Mouse (Mus musculus) C2C12 (cell line): Measurements from ENCODE around the gene Mms19. TPM values are rescaled to one million over a fixed set of nuclear protein-coding genes. Genes with fewer than 3 reads are reported as not detected.

Experiments
- H3K27me3 ChIP-seq: one replicate; pipeline ENCODE4 v1.6.1; 2011; ENCODE audit not compliant: control insufficient read depth, insufficient read depth, insufficient read length
- H3K36me3 ChIP-seq: one replicate; pipeline ENCODE4 v1.6.1; 2011; ENCODE audit not compliant: control insufficient read depth, insufficient read depth
- H3K4me3 ChIP-seq: one replicate; pipeline ENCODE4 v1.5.1; 2011; ENCODE audit warnings: mild to moderate bottlenecking, control low read depth; ENCODE audit not compliant: poor library complexity, insufficient read depth, severe bottlenecking
- H3K79me2 ChIP-seq: one replicate; pipeline ENCODE4 v1.6.1; 2011; ENCODE audit not compliant: control insufficient read depth, insufficient read depth
- H3K79me3 ChIP-seq: one replicate; pipeline ENCODE4 v1.6.1; 2011; ENCODE audit warnings: low read depth, control low read depth
- H3ac ChIP-seq: one replicate; pipeline ENCODE3; 2011; ENCODE audit warnings: low read depth; ENCODE audit not compliant: control insufficient read depth, insufficient read length
- CEBPB ChIP-seq: IDR thresholded peaks from one replicate; pipeline ENCODE4 v1.6.1; 2011; ENCODE audit warnings: low read depth, mild to moderate bottlenecking, control low read depth, moderate library complexity
- CTCF ChIP-seq: IDR thresholded peaks from one replicate; pipeline ENCODE4 v1.5.1; 2011; ENCODE audit not compliant: control insufficient read depth, insufficient read depth, insufficient read length
- FOSL1 ChIP-seq: IDR thresholded peaks from one replicate; pipeline ENCODE4 v1.8.0; 2011; ENCODE audit warnings: mild to moderate bottlenecking, low read length; ENCODE audit not compliant: poor library complexity, insufficient read depth, severe bottlenecking
- MAX ChIP-seq: IDR thresholded peaks from one replicate; pipeline ENCODE4 v1.6.1; 2011; ENCODE audit warnings: mild to moderate bottlenecking, control low read depth
- MYOD1 ChIP-seq: IDR thresholded peaks from one replicate; pipeline ENCODE4 v1.6.1; 2011; ENCODE audit warnings: low read depth; ENCODE audit not compliant: control insufficient read depth, insufficient read length
- MYOG ChIP-seq: IDR thresholded peaks from one replicate; pipeline ENCODE4 v1.6.1; 2011; ENCODE audit not compliant: control insufficient read depth, insufficient read length; ENCODE audit errors: extremely low read depth
- USF1 ChIP-seq: IDR thresholded peaks from one replicate; pipeline ENCODE4 v1.6.1; 2011; ENCODE audit warnings: low read depth, mild to moderate bottlenecking, control low read depth, moderate library complexity
- polyA plus RNA-seq: library from polyadenylated mRNA; unstranded; fragments of >200 nt; fragmentation: generic; extraction: Trizol; gene quantifications from one replicate; pipeline ENCODE4 v1.2.1, GENCODE M21; 2012; ENCODE audit warnings: missing spikeins

Gene Mms19
- polyA plus RNA-seq, 1 experiment, result 21.9 TPM

DNA sequence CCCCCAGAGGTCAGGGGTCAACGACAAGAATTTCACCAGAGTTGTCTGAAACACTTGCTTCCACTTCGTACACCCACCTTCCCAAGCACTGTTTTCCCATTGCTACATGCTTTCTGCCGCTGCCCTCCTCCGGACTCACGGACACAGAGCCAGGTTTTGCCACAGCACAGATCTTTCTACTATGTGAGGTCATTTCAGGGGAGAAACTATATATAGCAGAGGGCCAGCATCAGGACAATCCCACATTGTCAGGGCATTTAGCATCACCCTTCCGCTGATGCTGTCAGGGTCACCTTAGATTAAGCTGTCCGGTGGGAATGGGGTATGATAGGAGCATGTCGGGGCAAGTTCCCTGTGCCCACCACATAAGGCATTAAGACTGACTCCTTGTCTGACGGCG lies 16.1 kb upstream of the Mms19 start:
- Histone ChIP-seq H3K79me3 (peaks cover 55% of the 10 kb centered on the region), H3K36me3 (peaks cover 4% of the 10 kb centered on the region), H3K4me3 (no peak overlapping the region), H3K27me3 (no peaks in the 10 kb centered on the region), H3K79me2 (peaks cover 88% of the 10 kb centered on the region), H3ac (no peak overlapping the region)
- TF ChIP-seq USF1, result no peak
- TF ChIP-seq MYOG, result no peak
- TF ChIP-seq MAX, result no peak
- no peak for TF ChIP-seq CEBPB
- no peak for TF ChIP-seq CTCF
- TF ChIP-seq FOSL1, result no peak
- TF ChIP-seq MYOD1, result no peak

DNA sequence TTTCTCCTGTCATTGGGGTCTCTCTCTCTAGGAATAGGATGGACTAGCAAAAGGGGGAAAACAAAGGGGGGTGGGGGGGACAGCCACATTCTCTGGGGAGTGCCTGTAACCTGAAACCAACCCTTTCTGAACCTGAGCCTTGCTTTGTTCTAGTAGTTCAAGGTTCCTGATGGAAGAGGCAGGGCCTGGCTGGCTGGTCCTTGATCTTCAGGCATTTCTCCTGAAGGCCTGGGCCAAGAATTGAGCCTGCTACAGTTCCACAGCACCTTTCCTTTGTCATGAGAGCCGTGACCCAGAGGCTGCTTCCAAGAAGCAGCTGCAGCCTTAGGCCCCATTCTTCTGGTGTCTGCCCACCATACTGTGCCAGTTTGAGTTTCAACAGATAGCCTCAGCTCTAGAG lies 14.5 kb upstream of the Mms19 start:
- Histone ChIP-seq H3ac (no peak overlapping the region), H3K79me3 (peaks cover 58% of the 10 kb centered on the region), H3K79me2 (peaks cover 88% of the 10 kb centered on the region), H3K4me3 (no peak overlapping the region), H3K36me3 (peaks cover 7% of the 10 kb centered on the region), H3K27me3 (no peaks in the 10 kb centered on the region)
- no peak for TF ChIP-seq MAX

DNA sequence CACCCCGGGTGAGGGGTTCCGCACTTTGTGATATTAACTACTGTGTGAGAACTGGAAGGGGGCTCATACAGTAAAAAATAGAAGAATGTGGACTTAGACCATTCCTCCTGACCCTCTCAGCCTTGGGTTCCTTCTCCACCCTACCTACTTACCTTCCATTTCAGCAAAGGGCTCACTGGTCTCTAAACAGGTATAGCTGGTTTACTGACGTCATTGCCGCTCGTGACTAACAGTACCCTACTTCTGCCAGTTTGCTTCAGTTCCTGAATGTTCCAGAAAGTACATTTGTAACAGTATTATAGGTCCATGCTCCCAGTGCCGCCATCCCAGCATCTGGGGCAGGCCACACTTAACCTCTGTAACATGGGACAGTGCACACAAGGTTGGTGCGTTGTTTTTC lies 13.1 kb upstream of the Mms19 start:
- Histone ChIP-seq H3K79me2 (peaks cover 90% of the 10 kb centered on the region), H3K79me3 (peaks cover 61% of the 10 kb centered on the region), H3ac (no peak overlapping the region), H3K4me3 (no peak overlapping the region), H3K27me3 (no peaks in the 10 kb centered on the region), H3K36me3 (peaks cover 7% of the 10 kb centered on the region)
- TF ChIP-seq USF1, result no peak
- TF ChIP-seq FOSL1, result no peak
- TF ChIP-seq MYOD1, result no peak
- no peak for TF ChIP-seq CEBPB
- TF ChIP-seq MAX, result no peak
- TF ChIP-seq CTCF, result no peak
- no peak for TF ChIP-seq MYOG

DNA sequence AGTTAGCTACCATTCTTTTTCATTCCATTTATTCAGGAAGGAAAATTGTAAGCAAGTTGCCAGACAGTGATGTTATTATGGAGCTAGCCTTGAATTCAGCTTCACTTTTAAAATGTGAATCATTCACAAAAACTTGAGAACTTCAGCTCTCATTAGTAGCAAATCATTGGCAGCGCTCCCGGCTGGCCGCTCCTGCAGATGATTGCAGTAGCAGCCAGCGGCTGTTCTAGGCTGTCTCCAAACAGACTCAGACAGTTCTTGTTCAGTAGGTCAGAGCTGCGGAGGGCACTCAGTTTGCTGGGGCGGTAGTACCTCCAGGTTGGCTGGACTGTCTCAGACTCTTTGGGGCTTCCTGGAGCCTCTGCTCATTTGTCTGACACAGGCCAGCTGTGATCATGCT lies 12.5 kb upstream of the Mms19 start:
- no peak overlapping the region for H3K4me3 ChIP-seq
- H3K79me3 ChIP-seq, result peaks cover 65% of the 10 kb centered on the region
- peaks cover 7% of the 10 kb centered on the region for H3K36me3 ChIP-seq
- H3ac ChIP-seq, result no peak overlapping the region
- no peaks in the 10 kb centered on the region for H3K27me3 ChIP-seq
- H3K79me2 ChIP-seq, result peaks cover 95% of the 10 kb centered on the region
- TF ChIP-seq CTCF (no peak), FOSL1 (no peak), MAX (no peak), MYOD1 (no peak), CEBPB (no peak), MYOG (no peak), USF1 (no peak)

DNA sequence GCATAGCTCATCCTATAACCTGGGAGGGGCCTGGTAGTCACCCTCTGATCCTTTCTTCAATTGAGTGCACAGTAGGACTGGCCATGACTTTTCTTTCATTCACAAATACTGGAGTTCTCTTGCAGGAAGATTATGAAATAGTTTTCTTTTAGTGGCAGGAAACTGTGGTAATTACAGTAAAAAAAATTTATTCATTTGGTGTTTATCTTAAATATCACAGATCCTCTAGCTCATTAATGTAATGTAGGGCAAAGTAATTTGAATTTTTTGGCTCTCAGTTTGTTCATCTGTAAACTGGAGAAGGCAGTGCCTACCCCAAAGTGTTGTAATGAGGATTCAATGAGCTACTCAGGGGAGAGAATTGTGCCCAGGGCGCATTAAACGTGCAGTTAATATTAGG lies 12.0 kb upstream of the Mms19 start:
- no peak for TF ChIP-seq CTCF
- no peaks in the 10 kb centered on the region for H3K27me3 ChIP-seq
- no peak overlapping the region for H3ac ChIP-seq
- H3K79me2 ChIP-seq, result peaks cover 96% of the 10 kb centered on the region
- H3K79me3 ChIP-seq, result peaks cover 68% of the 10 kb centered on the region
- no peak overlapping the region for H3K4me3 ChIP-seq
- peaks cover 12% of the 10 kb centered on the region for H3K36me3 ChIP-seq

DNA sequence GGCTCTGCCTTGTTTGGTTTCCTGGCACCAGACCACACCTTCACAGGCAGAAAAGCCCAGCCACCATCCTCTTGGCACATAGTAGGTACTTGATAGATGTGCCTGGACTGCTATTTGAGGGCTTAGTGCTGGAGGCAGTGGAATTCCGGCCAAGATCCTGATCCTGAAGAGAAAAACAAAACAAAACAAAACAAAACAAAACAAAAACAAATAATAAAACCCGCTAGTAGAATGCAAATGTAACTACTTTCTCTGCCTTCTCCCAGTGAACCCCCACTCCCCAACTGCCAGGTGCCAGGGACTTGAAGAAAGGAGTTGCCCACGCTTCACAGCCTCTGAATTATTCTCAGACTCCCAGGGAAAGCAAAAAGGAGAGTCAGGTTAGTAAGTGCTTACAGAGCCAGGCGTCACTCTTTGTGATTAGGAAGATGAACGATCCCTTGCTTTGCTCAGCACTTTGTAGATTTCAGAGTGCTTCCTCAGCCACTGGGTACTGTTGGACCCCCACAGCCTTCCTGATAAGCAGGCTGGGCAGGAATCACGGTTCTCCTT lies 11.0 kb upstream of the Mms19 start:
- Histone ChIP-seq H3K27me3 (no peaks in the 10 kb centered on the region), H3K79me3 (peaks cover 72% of the 10 kb centered on the region), H3K36me3 (peaks cover 14% of the 10 kb centered on the region), H3K4me3 (no peak overlapping the region), H3K79me2 (peaks cover 96% of the 10 kb centered on the region), H3ac (no peak overlapping the region)
- TF ChIP-seq MYOG (no peak), MAX (no peak)

DNA sequence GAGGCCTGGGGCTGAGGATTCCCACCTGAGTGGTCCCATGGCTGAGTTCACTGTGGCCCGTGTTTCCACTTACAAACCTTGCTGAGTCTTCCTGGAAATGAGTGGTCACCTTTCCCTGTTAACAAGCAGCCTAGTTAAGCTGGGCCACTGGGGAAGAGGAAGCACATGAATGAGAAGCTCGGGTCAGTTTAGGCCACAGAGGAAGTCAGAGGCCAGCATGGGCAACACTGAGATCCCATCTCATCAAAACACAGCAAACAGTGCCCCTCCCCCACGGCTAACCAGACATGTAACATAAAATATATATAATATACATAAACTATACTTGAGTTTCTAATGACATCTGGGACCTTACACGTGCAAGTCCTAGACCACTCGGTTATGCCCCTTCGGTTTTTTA lies 8.9 kb upstream of the Mms19 start:
- H3K79me3 ChIP-seq, result peaks cover 78% of the 10 kb centered on the region
- TF ChIP-seq MYOD1 (no peak), MAX (no peak), CTCF (no peak), CEBPB (no peak), FOSL1 (no peak), MYOG (no peak)
- peaks cover 26% of the 10 kb centered on the region for H3K36me3 ChIP-seq
- no peaks in the 10 kb centered on the region for H3K27me3 ChIP-seq
- H3K4me3 ChIP-seq, result no peak overlapping the region
- H3ac ChIP-seq, result no peak overlapping the region
- peaks cover 96% of the 10 kb centered on the region for H3K79me2 ChIP-seq
